Comparison of ENCODE assay signal across 8 mouse cellular contexts in genomic region chr2:5845826-5846225, GRCm38 (mm10). TPM values are rescaled to one million over a fixed set of nuclear protein-coding genes. Genes with fewer than 3 reads are reported as not detected.
DNase-seq lines count a peak whose midpoint lies in the region; ATAC-seq and TF ChIP-seq lines count a peak whose summit lies in the region.

No protein-coding gene starts in this region.

- peak overlapping the region in 1 of 2 experiments; percentile 90; a peak in 2 of 4 replicates for H3K27ac ChIP-seq in heart, embryonic 14.5 days (replicated peaks in 1 of 2; ENCODE audit: control insufficient read depth in 1 of 2, insufficient read depth in 1 of 2, low read depth in 2 of 2, low read length in 2 of 2)
- H3K27ac ChIP-seq in forebrain, postnatal 0 days (ENCODE audit: low read depth, low read length), result no peak overlapping the region; the same call in 1 of the 2 replicates
- H3K27ac ChIP-seq in midbrain, embryonic 10.5 days (replicated peaks), result peak overlapping the region; percentile 92

- H3K4me3 ChIP-seq in heart, embryonic 14.5 days (ENCODE audit: control insufficient read depth in 1 of 2, insufficient read depth in 1 of 2, low read depth in 1 of 2, low read length in 2 of 2), result peak overlapping the region; percentile 82 to 89; a peak in 3 of 4 replicates
- H3K4me3 ChIP-seq in G1E (ENCODE audit: low read depth, low read length), result peak overlapping the region; percentile 85
- peak overlapping the region; percentile 73 for H3K4me3 ChIP-seq in forebrain, postnatal 0 days (ENCODE audit: low read depth, low read length)
- peak overlapping the region; percentile 69 for H3K4me3 ChIP-seq in midbrain, embryonic 10.5 days

- H3K4me1 ChIP-seq in heart, embryonic 14.5 days (ENCODE audit: control insufficient read depth in 2 of 2, insufficient read depth in 2 of 2, low read length in 2 of 2), result peaks cover 0 to 14% of the 10 kb centered on the region in 2 experiments; a peak in 2 of 4 replicates
- peaks cover 46% of the 10 kb centered on the region for H3K4me1 ChIP-seq in G1E (ENCODE audit: insufficient read depth, low read depth, low read length)
- no peaks in the 10 kb centered on the region for H3K4me1 ChIP-seq in forebrain, postnatal 0 days (ENCODE audit: insufficient read depth)
- peaks cover 14% of the 10 kb centered on the region for H3K4me1 ChIP-seq in midbrain, embryonic 10.5 days

- H3K36me3 ChIP-seq in heart, embryonic 14.5 days (ENCODE audit: control insufficient read depth, insufficient read depth, low read length), result peaks cover 29% of the 10 kb centered on the region
- H3K36me3 ChIP-seq in G1E (replicated peaks), result peaks cover 54% of the 10 kb centered on the region
- H3K36me3 ChIP-seq in forebrain, postnatal 0 days (ENCODE audit: insufficient read depth), result peaks cover 14% of the 10 kb centered on the region
- H3K36me3 ChIP-seq in midbrain, embryonic 10.5 days, result peaks cover 48% of the 10 kb centered on the region

- H3K4me2 ChIP-seq in heart, embryonic 14.5 days (ENCODE audit: low read length), result peak overlapping the region; percentile 72
- H3K4me2 ChIP-seq in forebrain, postnatal 0 days (ENCODE audit: low read depth), result peak overlapping the region; percentile 67

- no peak for ATAC-seq in heart, embryonic 14.5 days (ENCODE audit: insufficient number of reproducible peaks, insufficient read depth, low FRiP score, low read depth)
- ATAC-seq in G1E (ENCODE audit: extremely low read depth, insufficient number of reproducible peaks, low FRiP score, poor library complexity, severe bottlenecking), result no peak
- no peak for ATAC-seq in forebrain, postnatal 0 days

- no peaks in the 10 kb centered on the region for H3K27me3 ChIP-seq in heart, embryonic 14.5 days (ENCODE audit: control insufficient read depth, insufficient read depth, low read length)
- no peaks in the 10 kb centered on the region for H3K27me3 ChIP-seq in G1E (ENCODE audit: insufficient read depth, low read length)
- H3K27me3 ChIP-seq in forebrain, postnatal 0 days (ENCODE audit: insufficient read depth, low read length), result no peaks in the 10 kb centered on the region
- no peaks in the 10 kb centered on the region for H3K27me3 ChIP-seq in midbrain, embryonic 10.5 days (ENCODE audit: low read depth, poor library complexity, severe bottlenecking)

- peak overlapping the region; percentile 91 for H3K9ac ChIP-seq in heart, embryonic 14.5 days (ENCODE audit: low read length)
- peak overlapping the region; percentile 64 for H3K9ac ChIP-seq in forebrain, postnatal 0 days

- WGBS in heart, embryonic 14.5 days, result 20% methylated on average over 4 of the region's 4 CpGs
- 24% methylated on average over 4 of the region's 4 CpGs for WGBS in forebrain, postnatal 0 days
- 39% methylated on average over 4 of the region's 4 CpGs for WGBS in midbrain, embryonic 10.5 days

- intact Hi-C loops in heart, postnatal 25 days (cut with DNase I), result loop anchor here (5.0 kb wide), 1 partner anchor 46 kb away; no protein-coding TSS in a partner anchor
- intact Hi-C loops in gastrocnemius, postnatal 14 days (cut with DNase I; ENCODE audit: low total_unique reads), result no loop called here

- TF ChIP-seq CTCF in G1E (IDR thresholded peaks at IDR 0.05; ENCODE audit: low read depth, low read length), result no peak
- no peak for TF ChIP-seq CTCF in forebrain, postnatal 0 days (IDR thresholded peaks at IDR 0.05; ENCODE audit: low read depth)

- no peak for DNase-seq in heart, postnatal 25 days (ENCODE audit: low spot score)
- no peak for DNase-seq in G1E (ENCODE audit: low spot score)
- no peak for DNase-seq in forebrain, postnatal 0 days
- DNase-seq in midbrain, embryonic 10.5 days (ENCODE audit: low spot score), result no peak
- no peak for DNase-seq in gastrocnemius, postnatal 14 days
- DNase-seq in adrenal gland, postnatal 25 days, result no peak
- no peak for DNase-seq in urinary bladder, postnatal 10 days (ENCODE audit: low spot score)

- no peaks in the 10 kb centered on the region for H3K9me3 ChIP-seq in heart, embryonic 14.5 days (ENCODE audit: control insufficient read depth, low read length)
- H3K9me3 ChIP-seq in G1E (replicated peaks), result no peaks in the 10 kb centered on the region
- no peaks in the 10 kb centered on the region for H3K9me3 ChIP-seq in forebrain, postnatal 0 days (ENCODE audit: low read length)
- H3K9me3 ChIP-seq in midbrain, embryonic 10.5 days (replicated peaks), result no peaks in the 10 kb centered on the region

RNA-seq across cellular contexts. Expression of gene Cdc123, which starts 0.9 kb away (rescaled TPM):
- 175 and 189 TPM in 2 replicates for polyA plus RNA-seq in heart, embryonic 14.5 days (2014; fragmentation: Nextera tagmentation; extraction: Ambion mirVana)
- 10 to 100 TPM; 71.7 to 74.0 TPM for total RNA-seq in heart, postnatal 25 days (2021)
- total RNA-seq in G1E (2014; fragmentation: Nextera tagmentation) (136 and 171 TPM in 2 replicates), G1E (2017) (153 and 190 TPM in 2 replicates)
- 97.6 and 102 TPM in 2 replicates for polyA plus RNA-seq in G1E (2012)
- 78.2 and 107 TPM in 2 replicates for total RNA-seq in forebrain, postnatal 0 days (2014; rRNA removed)
- 191 and 226 TPM in 2 replicates for polyA plus RNA-seq in forebrain, postnatal 0 days (2015; fragmentation: Nextera tagmentation; extraction: Ambion mirVana)
- 418 and 428 TPM in 2 replicates for polyA plus RNA-seq in midbrain, embryonic 10.5 days (2016; fragmentation: Nextera tagmentation; extraction: Ambion mirVana)
- 10 to 100 TPM; 73.1 to 74.2 TPM for total RNA-seq in gastrocnemius, postnatal 14 days (2021)
- 129 and 133 TPM in 2 replicates for total RNA-seq in adrenal gland, postnatal 25 days (2021)

RNA-seq across cellular contexts. Expression of gene Nudt5, which starts 1.0 kb away (rescaled TPM):
- polyA plus RNA-seq in heart, embryonic 14.5 days (2014; fragmentation: Nextera tagmentation; extraction: Ambion mirVana), result 52.7 and 57.2 TPM in 2 replicates
- total RNA-seq in heart, postnatal 25 days (2021), result 10 to 100 TPM; 13.7 to 15.7 TPM
- total RNA-seq in G1E (2014; fragmentation: Nextera tagmentation), result 72.1 and 118 TPM in 2 replicates
- 91.0 and 104 TPM in 2 replicates for total RNA-seq in G1E (2017)
- 7.9 and 20.7 TPM in 2 replicates for polyA plus RNA-seq in G1E (2012)
- total RNA-seq in forebrain, postnatal 0 days (2014; rRNA removed), result 14.8 and 15.0 TPM in 2 replicates
- 11.2 and 12.2 TPM in 2 replicates for polyA plus RNA-seq in forebrain, postnatal 0 days (2015; fragmentation: Nextera tagmentation; extraction: Ambion mirVana)
- polyA plus RNA-seq in midbrain, embryonic 10.5 days (2016; fragmentation: Nextera tagmentation; extraction: Ambion mirVana), result 99.1 and 123 TPM in 2 replicates
- 1 to 10 TPM; 4.9 to 8.2 TPM for total RNA-seq in gastrocnemius, postnatal 14 days (2021)
- 41.9 and 43.2 TPM in 2 replicates for total RNA-seq in adrenal gland, postnatal 25 days (2021)

RNA-seq across cellular contexts. Expression of gene Gm13199, which starts 16.9 kb away (rescaled TPM):
- 0.61 and 1.1 TPM in 2 replicates for polyA plus RNA-seq in heart, embryonic 14.5 days (2014; fragmentation: Nextera tagmentation; extraction: Ambion mirVana)
- not detected for total RNA-seq in heart, postnatal 25 days (2021)
- total RNA-seq in G1E (2014; fragmentation: Nextera tagmentation) (5.0 TPM in 1 of 2 replicates, not detected in the other), G1E (2017) (0.82 and 1.0 TPM in 2 replicates)
- 0.13 TPM in 1 of 2 replicates, not detected in the other for polyA plus RNA-seq in G1E (2012)
- total RNA-seq in forebrain, postnatal 0 days (2014; rRNA removed), result 0.31 and 2.8 TPM in 2 replicates
- 0.28 and 0.38 TPM in 2 replicates for polyA plus RNA-seq in forebrain, postnatal 0 days (2015; fragmentation: Nextera tagmentation; extraction: Ambion mirVana)
- 2.2 and 2.3 TPM in 2 replicates for polyA plus RNA-seq in midbrain, embryonic 10.5 days (2016; fragmentation: Nextera tagmentation; extraction: Ambion mirVana)
- total RNA-seq in gastrocnemius, postnatal 14 days (2021), result under 1 TPM in 1 of 2 experiments, not detected in 1; 0.40 TPM
- total RNA-seq in adrenal gland, postnatal 25 days (2021), result 0.85 TPM in 1 of 2 replicates, not detected in the other

RNA-seq across cellular contexts. Expression of gene Sec61a2, which starts 49.4 kb away (rescaled TPM):
- polyA plus RNA-seq in heart, embryonic 14.5 days (2014; fragmentation: Nextera tagmentation; extraction: Ambion mirVana), result 45.2 and 52.9 TPM in 2 replicates
- 10 to 100 TPM; 13.9 to 14.1 TPM for total RNA-seq in heart, postnatal 25 days (2021)
- total RNA-seq in G1E (2014; fragmentation: Nextera tagmentation) (116 and 120 TPM in 2 replicates), G1E (2017) (36.4 and 46.5 TPM in 2 replicates)
- 2.5 and 2.9 TPM in 2 replicates for polyA plus RNA-seq in G1E (2012)
- total RNA-seq in forebrain, postnatal 0 days (2014; rRNA removed), result 84.7 and 109 TPM in 2 replicates
- 84.6 and 94.5 TPM in 2 replicates for polyA plus RNA-seq in forebrain, postnatal 0 days (2015; fragmentation: Nextera tagmentation; extraction: Ambion mirVana)
- 91.0 and 91.6 TPM in 2 replicates for polyA plus RNA-seq in midbrain, embryonic 10.5 days (2016; fragmentation: Nextera tagmentation; extraction: Ambion mirVana)
- total RNA-seq in gastrocnemius, postnatal 14 days (2021), result 10 to 100 TPM; 28.8 to 30.5 TPM
- total RNA-seq in adrenal gland, postnatal 25 days (2021), result 41.2 and 55.9 TPM in 2 replicates
